Mouse (Mus musculus): ENCODE results near the gene Cdiptos.

DNA sequence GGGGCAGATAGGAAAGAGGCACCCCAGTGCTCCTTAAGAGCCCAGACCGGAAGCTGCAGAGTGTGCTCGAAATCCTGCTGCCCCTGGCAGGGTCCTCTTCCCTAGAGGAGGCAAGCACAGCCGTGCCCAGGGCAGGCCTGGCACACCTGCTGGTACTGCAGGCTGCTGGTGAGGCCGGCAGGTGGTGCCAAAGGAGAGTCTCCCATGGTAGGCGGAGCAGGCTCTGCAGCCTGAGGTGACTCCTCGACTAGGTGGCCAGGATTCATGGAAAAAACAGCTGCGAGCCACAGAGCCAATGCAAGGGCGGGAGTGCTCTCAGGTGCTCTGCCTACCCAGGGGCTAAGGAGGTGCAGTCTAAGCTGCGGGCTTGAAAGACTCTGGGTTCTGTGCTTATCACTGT, 10.4 kb upstream of the Cdiptos start:
- TF ChIP-seq POLR2A (IDR thresholded peaks at IDR 0.05; ENCODE audit: borderline replicate concordance, low read depth, low read length) (no peak), CTCF (IDR thresholded peaks at IDR 0.05; ENCODE audit: low read depth, low read length) (no peak)

Measured in bone marrow macrophage, adult 2 months (primary cell).